Mouse (Mus musculus) liver, embryonic 13.5 days (tissue): ENCODE measurements around the gene 1810062G17Rik. TPM values are rescaled to one million over a fixed set of nuclear protein-coding genes. Genes with fewer than 3 reads are reported as not detected.

Source experiments
- ATAC-seq: fragments of 200-750 bp; cut with Nextera tagmentation; 2 replicates; pipeline ENCODE4 v1.8.0; 2017; ENCODE audit warnings: low read depth, mild to moderate bottlenecking, moderate number of reproducible peaks, moderate library complexity
- DNase-seq: peaks from one replicate; pipeline ENCODE4 v3.0.0; 2022
- H3K27ac ChIP-seq: fragments of 300-500 bp; sonication (generic); 2 replicates; pipeline ENCODE4 v1.5.1; 2015; ENCODE audit warnings: moderate library complexity, mild to moderate bottlenecking, inconsistent platforms
- H3K27me3 ChIP-seq: fragments of 300-500 bp; sonication (generic); 2 replicates; pipeline ENCODE4 v1.6.1; 2015; ENCODE audit warnings: mild to moderate bottlenecking, inconsistent platforms
- H3K36me3 ChIP-seq: fragments of 300-500 bp; sonication (generic); 2 replicates; pipeline ENCODE4 v1.6.1; 2015; ENCODE audit warnings: mild to moderate bottlenecking, inconsistent platforms
- H3K4me1 ChIP-seq: fragments of 300-500 bp; sonication (generic); replicated peaks from 2 replicates; pipeline ENCODE4 v1.6.1; 2015; ENCODE audit warnings: inconsistent platforms
- H3K4me2 ChIP-seq: fragments of 300-500 bp; sonication (generic); 2 replicates; pipeline ENCODE4 v1.6.1; 2015; ENCODE audit warnings: inconsistent platforms, mild to moderate bottlenecking, moderate library complexity
- H3K4me3 ChIP-seq: fragments of 300-500 bp; sonication (generic); replicated peaks from 2 replicates; pipeline ENCODE4 v1.5.1; 2015; ENCODE audit warnings: mild to moderate bottlenecking, inconsistent platforms
- H3K9ac ChIP-seq: fragments of 300-500 bp; sonication (generic); 2 replicates; pipeline ENCODE4 v1.6.1; 2015; ENCODE audit warnings: mild to moderate bottlenecking, inconsistent platforms
- H3K9me3 ChIP-seq: fragments of 300-500 bp; sonication (generic); replicated peaks from 2 replicates; pipeline ENCODE4 v1.6.1; 2016; ENCODE audit warnings: inconsistent platforms
- WGBS: fragments of 180-500 bp; shearing (Covaris S2); methylation state at CpG from one replicate; pipeline ENCODE4 v1.1.7; 2015; ENCODE audit not compliant: insufficient replicate concordance; 5-methylcytosine and 5-hydroxymethylcytosine counted together
- polyA plus RNA-seq: library from polyadenylated mRNA; unstranded; fragments of >200 nt; fragmentation: Nextera tagmentation; extraction: Ambion mirVana; gene quantifications from 2 replicates; pipeline ENCODE4 v1.2.1, GENCODE M21; 2015

The 1810062G17Rik gene
- polyA plus RNA-seq, 1 experiment from 2014 or later, result 0.90 TPM

GRCm38 (mm10) chr3:36505809-36506735 is 30.3 kb downstream of the 1810062G17Rik start:
- Histone ChIP-seq H3K36me3 (no peaks in the 10 kb centered on the region), H3K4me1 (no peaks in the 10 kb centered on the region), H3K4me2 (no peak overlapping the region), H3K4me3 (no peak overlapping the region), H3K9ac (no peak overlapping the region), H3K9me3 (no peaks in the 10 kb centered on the region), H3K27me3 (no peaks in the 10 kb centered on the region), H3K27ac (no peak overlapping the region)
- DNase-seq (no peak), ATAC-seq (no peak)
- WGBS, result 49% methylated on average over 10 of the region's 10 CpGs

- Histone ChIP-seq H3K36me3 (no peaks in the 10 kb centered on the region), H3K9ac (no peak overlapping the region), H3K4me1 (no peaks in the 10 kb centered on the region), H3K27ac (no peak overlapping the region), H3K4me3 (no peak overlapping the region), H3K27me3 (no peaks in the 10 kb centered on the region), H3K4me2 (no peak overlapping the region), H3K9me3 (no peaks in the 10 kb centered on the region)
- WGBS, result 58% methylated on average over 6 of the region's 6 CpGs
- no peak for DNase-seq
- no peak for ATAC-seq
Observed at GRCm38 (mm10) chr3:36511491-36511890, 35.8 kb downstream of the 1810062G17Rik start.

- no peak overlapping the region for H3K4me2 ChIP-seq
- no peak for DNase-seq
- peaks cover 17% of the 10 kb centered on the region for H3K27me3 ChIP-seq
- no peak for ATAC-seq
- H3K9ac ChIP-seq, result no peak overlapping the region
- H3K36me3 ChIP-seq, result no peaks in the 10 kb centered on the region
- H3K27ac ChIP-seq, result no peak overlapping the region
- H3K9me3 ChIP-seq, result no peaks in the 10 kb centered on the region
- 71% methylated on average over 9 of the region's 9 CpGs for WGBS
- H3K4me3 ChIP-seq, result no peak overlapping the region
- 0 out of 2 replicates have a peak, but pooled peaks cover 4% of the 10 kb centered on the region for H3K4me1 ChIP-seq
Observed at GRCm38 (mm10) chr3:36516196-36516595, 40.5 kb downstream of the 1810062G17Rik start.

- Histone ChIP-seq H3K9ac (peak within 1 kb of the TSS; percentile 33; the same call in 1 of the 2 replicates), H3K4me1 (0 out of 2 replicates have a peak, but pooled peaks cover 6% of the 10 kb centered on the region), H3K27ac (no peak within 1 kb of the TSS), H3K36me3 (no peaks in the 10 kb centered on the region), H3K4me2 (peak within 1 kb of the TSS; percentile 56), H3K27me3 (peaks cover 40% of the 10 kb centered on the region), H3K9me3 (no peaks in the 10 kb centered on the region), H3K4me3 (peak within 1 kb of the TSS; percentile 40)
- WGBS, result 2% methylated on average over 51 of the region's 51 CpGs
- DNase-seq, result no peak
- no peak for ATAC-seq
Observed at GRCm38 (mm10) chr3:36521073-36522060, 45.6 kb downstream of the 1810062G17Rik start, which contains the start of gene Gm11549. TSS of gene Gm11549 (minus strand) at chr3:36521813.

GRCm38 (mm10) chr3:36522137-36522536 is 46.4 kb downstream of the 1810062G17Rik start:
- Histone ChIP-seq H3K4me1 (0 out of 2 replicates have a peak, but pooled peaks cover 6% of the 10 kb centered on the region), H3K4me2 (no peak overlapping the region), H3K36me3 (no peaks in the 10 kb centered on the region), H3K9ac (no peak overlapping the region), H3K27me3 (peaks cover 40% of the 10 kb centered on the region), H3K27ac (no peak overlapping the region), H3K9me3 (no peaks in the 10 kb centered on the region), H3K4me3 (no peak overlapping the region)
- ATAC-seq, result no peak
- DNase-seq, result no peak
- WGBS, result 19% methylated on average over 4 of the region's 4 CpGs

GRCm38 (mm10) chr3:36524466-36524865 is 48.7 kb downstream of the 1810062G17Rik start:
- H3K27ac ChIP-seq, result no peak overlapping the region
- no peaks in the 10 kb centered on the region for H3K36me3 ChIP-seq
- H3K9me3 ChIP-seq, result no peaks in the 10 kb centered on the region
- peaks cover 40% of the 10 kb centered on the region for H3K27me3 ChIP-seq
- 58% methylated on average over 3 of the region's 3 CpGs for WGBS
- H3K4me3 ChIP-seq, result no peak overlapping the region
- H3K4me2 ChIP-seq, result no peak overlapping the region
- 0 out of 2 replicates have a peak, but pooled peaks cover 6% of the 10 kb centered on the region for H3K4me1 ChIP-seq
- no peak overlapping the region for H3K9ac ChIP-seq
- no peak for DNase-seq
- no peak for ATAC-seq

GRCm38 (mm10) chr3:36530345-36530744 is 54.6 kb downstream of the 1810062G17Rik start:
- H3K27me3 ChIP-seq, result peaks cover 28% of the 10 kb centered on the region
- no peaks in the 10 kb centered on the region for H3K36me3 ChIP-seq
- no peaks in the 10 kb centered on the region for H3K9me3 ChIP-seq
- H3K4me2 ChIP-seq, result no peak overlapping the region
- H3K4me3 ChIP-seq, result no peak overlapping the region
- 73% methylated on average over 6 of the region's 6 CpGs for WGBS
- 0 out of 2 replicates have a peak, but pooled peaks cover 3% of the 10 kb centered on the region for H3K4me1 ChIP-seq
- H3K27ac ChIP-seq, result no peak overlapping the region
- no peak for ATAC-seq
- H3K9ac ChIP-seq, result no peak overlapping the region
- DNase-seq, result no peak

GRCm38 (mm10) chr3:36530781-36531180 is 55.0 kb downstream of the 1810062G17Rik start:
- H3K27me3 ChIP-seq, result peaks cover 28% of the 10 kb centered on the region
- H3K4me2 ChIP-seq, result no peak overlapping the region

GRCm38 (mm10) chr3:36531242-36531641 is 55.5 kb downstream of the 1810062G17Rik start:
- no peak overlapping the region for H3K9ac ChIP-seq
- no peaks in the 10 kb centered on the region for H3K36me3 ChIP-seq
- peaks cover 28% of the 10 kb centered on the region for H3K27me3 ChIP-seq
- H3K9me3 ChIP-seq, result no peaks in the 10 kb centered on the region
- no peak overlapping the region for H3K4me3 ChIP-seq
- H3K4me1 ChIP-seq, result 0 out of 2 replicates have a peak, but pooled peaks cover 3% of the 10 kb centered on the region
- no peak for ATAC-seq
- no peak for DNase-seq
- no peak overlapping the region for H3K27ac ChIP-seq
- 54% methylated on average over 2 of the region's 2 CpGs for WGBS
- H3K4me2 ChIP-seq, result no peak overlapping the region

More at GRCm38 (mm10) chr3:36530781-36531180, 55.0 kb downstream of the 1810062G17Rik start:
- H3K36me3 ChIP-seq, result no peaks in the 10 kb centered on the region
- no peak overlapping the region for H3K4me3 ChIP-seq
- ATAC-seq (no peak), DNase-seq (no peak)
- 59% methylated on average over 5 of the region's 5 CpGs for WGBS
- no peaks in the 10 kb centered on the region for H3K9me3 ChIP-seq
- 0 out of 2 replicates have a peak, but pooled peaks cover 3% of the 10 kb centered on the region for H3K4me1 ChIP-seq
- no peak overlapping the region for H3K9ac ChIP-seq
- H3K27ac ChIP-seq, result no peak overlapping the region
